Mouse (Mus musculus): ENCODE measurements around the gene Orai1. TPM values are rescaled to one million over a fixed set of nuclear protein-coding genes. Genes with fewer than 3 reads are reported as not detected.
A peak's percentile ranks its signal among the peaks of the same experiment; 100 is the strongest.
"Not testable (repeated sequence)": the region's sequence is repeated elsewhere in the genome, so short reads cannot be mapped to it uniquely, and the experiment has no call there.

Orai1 gene
- total RNA-seq, 1 experiment from 2014 or later = 38.4 TPM

GRCm38 (mm10) chr5:123058251-123059102 is 43.6 kb downstream of the Orai1 start:
- ATAC-seq (ENCODE audit: extremely low read depth, insufficient number of reproducible peaks, low FRiP score, poor library complexity, severe bottlenecking) = no peak

- peak; percentile 31; the same call in 1 of the 2 replicates for ATAC-seq (ENCODE audit: extremely low read depth, insufficient number of reproducible peaks, low FRiP score, poor library complexity, severe bottlenecking)
These were observed 45.1 kb downstream of the Orai1 start for GRCm38 (mm10) chr5:123059757-123060520.

GRCm38 (mm10) chr5:123060706-123061401 is 46.0 kb downstream of the Orai1 start:
- no peak for ATAC-seq (ENCODE audit: extremely low read depth, insufficient number of reproducible peaks, low FRiP score, poor library complexity, severe bottlenecking)

DNA sequence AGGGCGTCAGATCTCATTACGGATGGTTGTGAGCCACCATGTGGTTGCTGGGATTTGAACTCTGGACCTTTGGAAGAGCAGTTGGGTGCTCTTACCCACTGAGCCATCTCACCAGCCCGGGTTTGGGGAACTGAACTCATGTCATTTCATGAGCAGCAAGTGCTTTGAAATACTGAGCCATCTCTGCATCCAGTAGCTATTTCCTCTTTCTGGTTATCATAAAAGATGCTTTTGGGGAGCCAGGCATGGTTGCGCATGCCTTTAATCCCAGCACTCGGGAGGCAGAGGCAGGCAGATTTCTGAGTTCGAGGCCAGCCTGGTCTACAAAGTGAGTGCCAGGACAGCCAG is 46.5 kb downstream of the Orai1 start:
- not testable (repeated sequence) for ATAC-seq (ENCODE audit: extremely low read depth, insufficient number of reproducible peaks, low FRiP score, poor library complexity, severe bottlenecking)

GRCm38 (mm10) chr5:123063141-123063540 is 48.3 kb downstream of the Orai1 start:
- no peak for ATAC-seq (ENCODE audit: extremely low read depth, insufficient number of reproducible peaks, low FRiP score, poor library complexity, severe bottlenecking)

DNA sequence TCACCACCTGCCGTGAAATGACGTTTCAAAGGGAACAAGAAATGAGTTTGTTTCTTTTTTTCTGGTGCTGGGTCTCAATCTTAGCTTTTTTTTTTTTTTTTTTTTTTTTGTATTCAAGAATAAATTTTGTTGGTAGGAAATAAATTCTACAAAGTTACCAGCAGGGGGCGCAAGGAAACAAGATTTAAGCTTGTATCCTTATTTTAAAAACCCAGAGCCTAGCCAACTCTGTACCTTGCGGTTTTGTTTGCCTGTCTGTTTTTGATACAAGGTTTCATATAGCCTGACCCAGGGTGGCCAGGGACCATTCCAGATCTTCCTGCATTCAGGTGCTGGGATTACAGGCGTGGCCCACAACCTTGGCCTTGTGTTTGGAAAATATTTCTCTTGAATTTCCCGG is 49.3 kb downstream of the Orai1 start:
- ATAC-seq (ENCODE audit: extremely low read depth, insufficient number of reproducible peaks, low FRiP score, poor library complexity, severe bottlenecking) = peak; percentile 53; the same call in 1 of the 2 replicates

DNA sequence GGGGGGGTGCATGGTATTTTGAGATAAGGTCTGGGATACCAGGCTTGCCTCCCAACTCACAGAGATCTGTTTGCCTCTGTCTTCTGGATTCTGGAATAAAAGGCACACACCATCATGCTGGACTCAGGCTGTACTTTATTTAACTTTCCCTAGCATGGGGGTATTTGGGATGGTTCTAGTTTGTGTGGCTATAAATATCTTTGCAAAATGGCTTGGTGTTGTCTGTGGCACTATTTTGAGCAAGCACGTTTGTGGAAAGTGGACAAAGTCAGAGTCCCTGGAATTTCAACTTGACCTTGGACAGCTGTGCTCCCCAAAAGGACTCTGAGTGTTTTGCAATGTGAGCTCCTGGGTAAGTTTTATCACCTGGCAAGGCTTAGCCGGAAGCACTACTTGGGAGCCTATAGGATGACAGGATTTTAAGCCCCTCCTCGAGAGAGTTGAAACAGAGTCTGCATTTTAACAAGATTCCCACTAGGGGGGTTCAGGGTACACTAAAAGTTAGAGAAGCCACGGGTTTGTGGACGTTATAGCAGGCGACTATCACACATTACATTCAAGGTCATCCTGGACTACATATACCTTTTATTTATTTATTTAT is 52.6 kb downstream of the Orai1 start:
- peak; percentile 69; the same call in 1 of the 2 replicates for ATAC-seq (ENCODE audit: extremely low read depth, insufficient number of reproducible peaks, low FRiP score, poor library complexity, severe bottlenecking)

DNA sequence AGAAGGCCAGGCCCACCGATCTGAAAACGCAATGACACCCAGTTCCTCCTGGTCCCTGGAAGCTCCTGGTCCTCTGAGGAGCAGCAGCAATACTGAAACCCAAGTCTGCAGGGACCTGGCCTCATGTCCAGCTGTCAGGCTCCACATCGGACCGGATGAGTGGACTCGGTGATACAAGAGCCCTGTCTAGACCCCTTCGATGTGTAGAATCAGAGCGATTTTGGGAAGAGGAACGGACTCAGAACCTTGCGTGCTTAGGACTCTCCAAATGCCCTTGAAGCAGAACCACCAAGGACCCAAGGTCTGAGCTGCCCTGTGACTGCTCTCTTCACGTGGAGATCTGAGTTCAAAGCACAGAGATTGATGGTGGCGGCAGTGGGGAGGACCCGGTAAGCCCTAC is 53.2 kb downstream of the Orai1 start, which contains the start of gene Tmem120b:
Gene Tmem120b, plus strand, starts transcription at position 301 of the 400 bp plus-strand sequence.
- ATAC-seq (ENCODE audit: extremely low read depth, insufficient number of reproducible peaks, low FRiP score, poor library complexity, severe bottlenecking) = no peak

DNA sequence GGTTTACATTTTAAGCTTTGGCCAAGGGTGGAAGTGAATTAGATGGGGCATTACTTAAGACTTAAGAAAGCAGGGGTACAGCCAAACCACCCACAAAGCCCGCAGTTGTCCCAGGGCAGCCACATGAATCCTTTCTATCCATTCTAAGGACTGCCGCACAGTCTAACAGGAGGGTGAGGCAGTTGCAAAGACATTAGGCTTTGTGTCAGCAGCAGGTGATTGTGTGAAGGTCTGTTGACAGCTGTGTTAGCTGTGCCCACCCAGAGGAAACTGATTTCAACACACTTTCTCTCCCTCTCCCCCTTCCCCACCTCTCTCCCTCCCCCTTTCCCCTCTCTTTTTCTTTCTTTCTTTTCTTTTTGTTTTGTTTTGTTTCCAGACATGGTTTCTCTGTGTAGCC is 53.8 kb downstream of the Orai1 start:
- ATAC-seq (ENCODE audit: extremely low read depth, insufficient number of reproducible peaks, low FRiP score, poor library complexity, severe bottlenecking) = no peak

- peak; percentile 66 for ATAC-seq (ENCODE audit: extremely low read depth, insufficient number of reproducible peaks, low FRiP score, poor library complexity, severe bottlenecking)
These were observed 60.9 kb downstream of the Orai1 start for GRCm38 (mm10) chr5:123075576-123076418.

GRCm38 (mm10) chr5:123076419-123077281 is 61.8 kb downstream of the Orai1 start:
- peak; percentile 8; the same call in 1 of the 2 replicates for ATAC-seq (ENCODE audit: extremely low read depth, insufficient number of reproducible peaks, low FRiP score, poor library complexity, severe bottlenecking)

GRCm38 (mm10) chr5:123079568-123079967 is 64.7 kb downstream of the Orai1 start:
- ATAC-seq (ENCODE audit: extremely low read depth, insufficient number of reproducible peaks, low FRiP score, poor library complexity, severe bottlenecking) = no peak

GRCm38 (mm10) chr5:123080041-123080440 is 65.2 kb downstream of the Orai1 start:
- ATAC-seq (ENCODE audit: extremely low read depth, insufficient number of reproducible peaks, low FRiP score, poor library complexity, severe bottlenecking) = no peak

Other genes with a start within 250 kb of the Orai1 start
- 38.7 and 39.8 TPM in 2 replicates for gene Camkk2, start 235.7 kb upstream of the Orai1 start, total RNA-seq (2017)
- gene Anapc5, start 193.7 kb upstream of the Orai1 start, total RNA-seq (2017) = 205 and 210 TPM in 2 replicates
- gene Rnf34, start 165.0 kb upstream of the Orai1 start, total RNA-seq (2017) = 28.2 and 33.8 TPM in 2 replicates
- gene Kdm2b, start 25.3 kb upstream of the Orai1 start, total RNA-seq (2017) = 24.3 and 27.4 TPM in 2 replicates
- gene Morn3, start 31.9 kb downstream of the Orai1 start, total RNA-seq (2017) = not detected in 2 replicates
- 1.8 and 2.0 TPM in 2 replicates for gene Tmem120b, start 53.3 kb downstream of the Orai1 start, total RNA-seq (2017)
- gene Rhof, start 117.6 kb downstream of the Orai1 start, total RNA-seq (2017) = 32.0 TPM in 2 replicates
- 18.6 and 23.1 TPM in 2 replicates for gene Setd1b, start 127.1 kb downstream of the Orai1 start, total RNA-seq (2017)
- gene Psmd9, start 154.3 kb downstream of the Orai1 start, total RNA-seq (2017) = 14.1 and 18.6 TPM in 2 replicates
- not detected in 2 replicates for gene Hpd, start 167.7 kb downstream of the Orai1 start, total RNA-seq (2017)
- gene Wdr66, start 237.0 kb downstream of the Orai1 start, total RNA-seq (2017) = 1.0 and 2.1 TPM in 2 replicates